8 mouse cellular contexts compared by ENCODE assay signal in the genomic region with DNA sequence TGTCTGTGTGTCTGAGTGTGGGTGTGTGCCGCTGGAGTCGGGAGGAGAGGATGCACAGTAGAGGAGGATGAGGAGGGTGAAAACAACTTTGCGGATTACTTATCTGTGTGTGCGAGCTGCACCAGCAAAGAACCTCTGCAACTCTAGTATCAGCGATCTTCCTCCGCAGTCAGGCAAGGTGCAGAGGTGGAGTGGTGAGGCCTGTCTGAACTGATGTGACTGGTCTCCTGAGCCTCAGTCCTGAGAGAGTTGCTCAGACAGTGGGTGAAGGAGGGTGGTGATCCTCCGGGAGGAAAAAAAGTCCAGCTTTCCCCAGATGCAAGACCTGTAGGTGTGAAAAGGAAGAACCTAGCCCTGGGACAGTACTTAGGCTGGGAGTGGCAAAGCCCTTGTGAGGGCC. TPM values are rescaled to one million over a fixed set of nuclear protein-coding genes. Genes with fewer than 3 reads are reported as not detected.
DNase-seq lines count a peak whose midpoint lies in the region; ATAC-seq and TF ChIP-seq lines count a peak whose summit lies in the region.

No protein-coding gene starts in this region.

- no peak for DNase-seq in kidney, postnatal 14 days
- DNase-seq in embryonic facial prominence, embryonic 14.5 days (ENCODE audit: low spot score) = peak; percentile 5
- DNase-seq in right cerebral cortex, postnatal 25 days = no peak
- DNase-seq in retina, embryonic 14.5 days (ENCODE audit: low spot score) = no peak

- H3K27me3 ChIP-seq in kidney, embryonic 16.5 days (ENCODE audit: insufficient read depth, low read length) = peaks cover 24% of the 10 kb centered on the region
- H3K27me3 ChIP-seq in embryonic facial prominence, embryonic 14.5 days (replicated peaks; ENCODE audit: control insufficient read depth, insufficient read depth, low read length) = peaks cover 16% of the 10 kb centered on the region
- peaks cover 27% of the 10 kb centered on the region for H3K27me3 ChIP-seq in intestine, postnatal 0 days (replicated peaks; ENCODE audit: control insufficient read depth, insufficient read depth, low read length)
- peaks cover 21% of the 10 kb centered on the region; the same call in 1 of the 2 replicates for H3K27me3 ChIP-seq in neural tube, embryonic 12.5 days (replicated peaks)

- no peaks in the 10 kb centered on the region for H3K9me3 ChIP-seq in kidney, embryonic 16.5 days (ENCODE audit: low read length)
- H3K9me3 ChIP-seq in embryonic facial prominence, embryonic 14.5 days (ENCODE audit: control insufficient read depth, low read length) = no peaks in the 10 kb centered on the region
- H3K9me3 ChIP-seq in intestine, postnatal 0 days (ENCODE audit: control insufficient read depth) = no peaks in the 10 kb centered on the region
- no peaks in the 10 kb centered on the region for H3K9me3 ChIP-seq in neural tube, embryonic 12.5 days

- peak overlapping the region; percentile 42 for H3K4me3 ChIP-seq in kidney, embryonic 16.5 days (ENCODE audit: low read length)
- peak overlapping the region; percentile 42 for H3K4me3 ChIP-seq in embryonic facial prominence, embryonic 14.5 days (ENCODE audit: low read depth, low read length)
- H3K4me3 ChIP-seq in intestine, postnatal 0 days (ENCODE audit: low read depth, low read length) = peak overlapping the region; percentile 34
- H3K4me3 ChIP-seq in neural tube, embryonic 12.5 days = peak overlapping the region; percentile 43

- 2% methylated on average over 7 of the region's 7 CpGs for WGBS in kidney, embryonic 16.5 days
- 4% methylated on average over 7 of the region's 7 CpGs for WGBS in embryonic facial prominence, embryonic 14.5 days
- WGBS in intestine, postnatal 0 days = 4% methylated on average over 7 of the region's 7 CpGs
- under 1% methylated on average over 7 of the region's 7 CpGs for WGBS in neural tube, embryonic 12.5 days

- peak overlapping the region; percentile 71 for H3K4me2 ChIP-seq in kidney, embryonic 16.5 days (replicated peaks; ENCODE audit: low read depth, low read length)
- H3K4me2 ChIP-seq in embryonic facial prominence, embryonic 14.5 days (ENCODE audit: low read depth, low read length) = peak overlapping the region; percentile 86
- peak overlapping the region; percentile 60 for H3K4me2 ChIP-seq in intestine, postnatal 0 days (replicated peaks; ENCODE audit: low read depth)
- peak overlapping the region; percentile 89 for H3K4me2 ChIP-seq in neural tube, embryonic 12.5 days (replicated peaks)

- ATAC-seq in kidney, embryonic 16.5 days (ENCODE audit: low FRiP score, low TSS enrichment) = 0 out of 2 replicates have a peak, but pooled peaks have one; percentile 4
- no peak for ATAC-seq in embryonic facial prominence, embryonic 14.5 days (ENCODE audit: low read depth)
- ATAC-seq in intestine, postnatal 0 days = no peak
- ATAC-seq in neural tube, embryonic 12.5 days (ENCODE audit: low FRiP score, low read depth) = peak; percentile 11; the same call in 1 of the 2 replicates
- no peak for ATAC-seq in erythroid progenitor cell, adult 5-6 weeks (replicated peaks; ENCODE audit: low FRiP score, poor library complexity, severe bottlenecking)

- peaks cover 8% of the 10 kb centered on the region for H3K4me1 ChIP-seq in kidney, embryonic 16.5 days (ENCODE audit: insufficient read depth, low read length)
- H3K4me1 ChIP-seq in embryonic facial prominence, embryonic 14.5 days (ENCODE audit: control insufficient read depth, insufficient read depth, low read length) = peaks cover 9% of the 10 kb centered on the region
- no peaks in the 10 kb centered on the region for H3K4me1 ChIP-seq in intestine, postnatal 0 days (replicated peaks; ENCODE audit: control insufficient read depth, insufficient read depth, low read length)
- H3K4me1 ChIP-seq in neural tube, embryonic 12.5 days = peaks cover 13% of the 10 kb centered on the region; the same call in 1 of the 2 replicates

- peak overlapping the region; percentile 46 for H3K9ac ChIP-seq in kidney, embryonic 16.5 days (replicated peaks; ENCODE audit: low read length)
- peak overlapping the region; percentile 41; the same call in 1 of the 2 replicates for H3K9ac ChIP-seq in embryonic facial prominence, embryonic 14.5 days (ENCODE audit: low read depth, low read length)
- H3K9ac ChIP-seq in intestine, postnatal 0 days (ENCODE audit: low read depth, low read length) = no peak overlapping the region
- H3K9ac ChIP-seq in neural tube, embryonic 12.5 days = 0 out of 2 replicates have a peak overlapping the region, but pooled peaks have one; percentile 26

- no peak for TF ChIP-seq CTCF in intestine, postnatal 0 days (IDR thresholded peaks at IDR 0.05; ENCODE audit: low read depth)

- no peak overlapping the region for H3K27ac ChIP-seq in kidney, embryonic 16.5 days (ENCODE audit: low read length)
- H3K27ac ChIP-seq in embryonic facial prominence, embryonic 14.5 days (replicated peaks; ENCODE audit: low read depth, low read length) = no peak overlapping the region
- no peak overlapping the region for H3K27ac ChIP-seq in intestine, postnatal 0 days (ENCODE audit: low read depth, low read length)
- no peak overlapping the region for H3K27ac ChIP-seq in neural tube, embryonic 12.5 days

- no peaks in the 10 kb centered on the region for H3K36me3 ChIP-seq in kidney, embryonic 16.5 days (ENCODE audit: insufficient read depth, low read length)
- no peaks in the 10 kb centered on the region for H3K36me3 ChIP-seq in embryonic facial prominence, embryonic 14.5 days (ENCODE audit: control insufficient read depth, insufficient read depth, low read length)
- H3K36me3 ChIP-seq in intestine, postnatal 0 days (ENCODE audit: control insufficient read depth, insufficient read depth) = no peaks in the 10 kb centered on the region
- no peaks in the 10 kb centered on the region for H3K36me3 ChIP-seq in neural tube, embryonic 12.5 days

RNA-seq across cellular contexts. Expression of gene Prune2, which starts 0.4 kb away (rescaled TPM):
- polyA plus RNA-seq in kidney, embryonic 16.5 days (2015; fragmentation: Nextera tagmentation; extraction: Ambion mirVana) = 1.1 and 1.2 TPM in 2 replicates
- polyA plus RNA-seq in embryonic facial prominence, embryonic 14.5 days (2014; fragmentation: Nextera tagmentation; extraction: Ambion mirVana) = 5.8 and 5.9 TPM in 2 replicates
- polyA plus RNA-seq in intestine, postnatal 0 days (2015; fragmentation: Nextera tagmentation; extraction: Ambion mirVana) = 1.1 and 1.4 TPM in 2 replicates
- 4.4 and 5.0 TPM in 2 replicates for polyA plus RNA-seq in neural tube, embryonic 12.5 days (2016; fragmentation: Nextera tagmentation; extraction: Ambion mirVana)
- total RNA-seq in erythroid progenitor cell, adult 5-6 weeks (2015; ENCODE audit: low replicate concordance) = not detected in 2 replicates
- total RNA-seq in erythroid progenitor cell, adult 5-6 weeks (2017; ENCODE audit: low replicate concordance) = not detected in 2 replicates

Comparison
In these comparisons a context has a peak if more than half of its experiments do, and no peak if none do; other contexts are left out.
1. ATAC-seq: peak in kidney, embryonic 16.5 days (single experiment) and neural tube, embryonic 12.5 days (single experiment); none in embryonic facial prominence, embryonic 14.5 days (single experiment), intestine, postnatal 0 days (single experiment) and erythroid progenitor cell, adult 5-6 weeks (single experiment).
2. Peak in every context shown above with its lines, with median percentiles within 50 percentile points of each other: H3K4me2 ChIP-seq and H3K4me3 ChIP-seq.